Mouse (Mus musculus) ovary, postnatal 36 days (tissue): ENCODE measurements around the gene Pdzd7.

Experiments used
- DNase-seq: peaks from one replicate; pipeline ENCODE4 v3.0.0; 2022; ENCODE audit warnings: low spot score, mixed read lengths

Gene Pdzd7

DNA sequence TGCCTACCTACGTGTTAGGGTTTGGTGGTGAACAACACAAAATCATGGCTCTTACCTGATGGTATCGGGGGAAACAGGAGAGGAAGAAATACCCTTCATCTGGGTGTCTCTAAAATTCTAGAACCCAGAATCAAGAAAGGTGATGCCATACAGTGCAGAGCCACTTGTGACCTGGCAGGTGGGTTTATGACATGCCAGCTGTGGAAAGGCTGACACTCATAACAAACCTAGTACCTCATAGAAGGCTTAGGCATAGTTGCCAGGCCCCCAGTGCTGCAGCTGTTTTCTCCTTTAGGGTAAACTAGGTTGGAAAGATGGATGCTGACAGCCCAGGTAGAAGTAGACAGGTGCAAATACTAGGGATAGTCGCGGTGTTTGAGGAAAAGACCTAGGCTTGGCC is 61.1 kb downstream of the Pdzd7 start:
- DNase-seq: no peak

DNA sequence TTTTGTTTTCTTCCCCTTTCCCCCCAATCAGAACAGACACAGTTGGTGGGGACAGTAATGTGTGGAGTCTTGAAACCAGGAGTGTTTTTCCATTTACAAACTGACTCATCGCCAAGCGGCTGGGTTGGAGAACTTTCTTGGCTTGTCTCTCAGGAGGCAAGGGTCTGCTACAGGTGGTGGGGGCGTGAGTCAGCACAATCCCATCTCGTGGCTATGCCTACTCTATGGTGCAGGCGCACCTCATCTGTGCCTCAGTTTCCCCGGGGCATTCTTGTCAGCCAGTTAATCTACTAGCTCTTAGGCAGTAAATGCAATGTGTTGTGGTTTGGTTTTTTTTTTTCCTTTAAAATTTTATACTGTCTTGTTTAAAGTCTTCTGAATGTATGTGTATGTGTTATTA is 62.2 kb downstream of the Pdzd7 start:
- DNase-seq: no peak

DNA sequence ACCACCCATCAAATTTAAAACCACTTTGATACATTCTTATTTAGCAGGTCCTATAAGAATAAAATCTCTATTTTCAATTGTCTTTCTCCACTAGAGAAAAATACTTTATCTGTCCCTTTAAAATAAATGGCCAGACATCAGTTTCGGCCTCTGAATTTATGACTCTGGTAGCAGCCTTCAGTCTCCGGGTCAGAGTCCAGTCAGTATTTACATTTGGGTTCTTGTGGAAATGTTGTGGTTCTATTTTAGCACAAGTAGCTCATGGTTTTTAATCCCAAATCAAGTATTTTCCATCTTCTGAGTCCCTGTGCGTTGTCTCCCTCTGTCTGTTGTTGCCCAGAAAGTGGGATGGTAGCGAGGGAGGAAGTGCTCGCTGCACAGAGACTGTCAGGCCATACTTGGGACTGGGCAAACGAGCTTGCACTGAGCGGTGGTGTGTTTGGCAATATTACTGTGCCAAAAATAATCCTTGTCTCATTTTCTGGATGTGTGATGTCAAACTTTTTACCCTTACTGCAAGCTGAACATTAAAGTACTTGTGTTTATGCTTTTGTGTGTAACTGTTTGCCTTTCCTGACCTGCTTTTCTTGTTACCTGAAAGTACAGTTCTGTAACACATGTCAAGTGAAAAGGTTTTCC is 62.9 kb downstream of the Pdzd7 start:
- no peak for DNase-seq

DNA sequence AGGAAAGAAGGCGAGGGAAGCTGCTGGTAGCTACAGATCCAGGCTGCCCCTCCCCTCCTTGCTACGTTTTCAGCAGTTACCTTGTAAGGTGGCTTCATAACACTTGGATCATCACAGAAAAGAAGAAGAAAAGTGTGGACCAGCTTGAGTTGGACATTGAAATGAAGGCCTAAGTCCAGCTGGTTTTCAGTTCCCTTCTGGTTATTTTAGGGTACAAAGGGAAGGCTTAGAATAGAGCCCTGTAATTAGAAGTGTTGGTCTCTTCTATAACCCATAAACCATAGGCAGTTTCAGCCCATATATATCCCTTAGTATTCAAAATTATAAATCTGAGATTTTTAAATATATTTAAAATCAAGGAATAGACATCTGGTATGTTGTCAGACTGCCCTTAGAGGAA is 64.7 kb downstream of the Pdzd7 start:
- DNase-seq: no peak

DNA sequence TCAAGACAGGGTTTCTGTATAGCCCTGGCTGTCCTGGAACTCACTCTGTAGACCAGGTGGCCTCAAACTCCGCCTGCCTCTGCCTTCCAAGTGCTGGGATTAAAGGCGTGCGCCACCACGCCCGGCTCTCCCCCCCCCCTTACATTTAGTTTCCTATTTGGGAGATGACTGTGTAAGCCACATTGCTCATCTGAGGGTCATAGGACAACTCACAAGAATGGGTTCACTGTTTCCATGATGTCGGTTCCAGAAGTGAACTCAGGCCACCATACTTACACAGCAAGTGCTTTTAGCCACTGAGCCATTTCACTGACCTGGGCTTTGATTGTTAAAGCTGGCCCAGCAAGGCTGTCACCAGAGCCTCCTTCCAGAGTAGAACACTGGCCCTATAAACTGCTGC is 68.4 kb downstream of the Pdzd7 start:
- no peak for DNase-seq
